Mouse (Mus musculus): Measurements from ENCODE around the gene Zscan10. TPM values are rescaled to one million over a fixed set of nuclear protein-coding genes. Genes with fewer than 3 reads are reported as not detected.
A peak's percentile ranks its signal among the peaks of the same experiment; 100 is the strongest.

The Zscan10 gene
- polyA plus RNA-seq (2012; rRNA removed) (0.63 and 1.00 TPM in 2 replicates), polyA plus RNA-seq (2014; fragmentation: Nextera tagmentation; extraction: Ambion mirVana) (0.33 TPM in 1 of 2 replicates, not detected in the other)

- Histone ChIP-seq H3K4me1 (ENCODE audit: control insufficient read depth, insufficient read depth, low read length) (peaks cover 3% of the 10 kb centered on the region; the same call in 1 of the 2 replicates), H3K4me2 (replicated peaks; ENCODE audit: low read depth, low read length, severe bottlenecking) (peak within 1 kb of the TSS; percentile 70; the same call in 1 of the 2 replicates), H3K9me3 (ENCODE audit: control insufficient read depth, low read length) (no peaks in the 10 kb centered on the region), H3K27ac (replicated peaks; ENCODE audit: low read depth, low read length) (peak within 1 kb of the TSS; percentile 11; the same call in 1 of the 2 replicates), H3K27me3 (ENCODE audit: control insufficient read depth, insufficient read depth, low read length) (no peaks in the 10 kb centered on the region), H3K36me3 (ENCODE audit: control insufficient read depth, insufficient read depth, low read length) (no peaks in the 10 kb centered on the region), H3K4me3 (replicated peaks; ENCODE audit: low read length) (peak within 1 kb of the TSS; percentile 39; the same call in 1 of the 2 replicates), H3K9ac (ENCODE audit: low read depth, low read length, severe bottlenecking) (no peak within 1 kb of the TSS)
- no peak for TF ChIP-seq POLR2A (IDR thresholded peaks at IDR 0.05; ENCODE audit: borderline replicate concordance, extremely low read depth, insufficient read depth, insufficient read length)
- ATAC-seq (ENCODE audit: low FRiP score, low read depth), result no peak
- no peak for DNase-seq (ENCODE audit: low spot score)
- WGBS, result 46% methylated on average over 15 of the region's 15 CpGs
Measured at GRCm38 (mm10) chr17:23600641-23601622, at the start of gene Zscan10. Zscan10 (plus strand) TSS chr17:23600856.

DNA sequence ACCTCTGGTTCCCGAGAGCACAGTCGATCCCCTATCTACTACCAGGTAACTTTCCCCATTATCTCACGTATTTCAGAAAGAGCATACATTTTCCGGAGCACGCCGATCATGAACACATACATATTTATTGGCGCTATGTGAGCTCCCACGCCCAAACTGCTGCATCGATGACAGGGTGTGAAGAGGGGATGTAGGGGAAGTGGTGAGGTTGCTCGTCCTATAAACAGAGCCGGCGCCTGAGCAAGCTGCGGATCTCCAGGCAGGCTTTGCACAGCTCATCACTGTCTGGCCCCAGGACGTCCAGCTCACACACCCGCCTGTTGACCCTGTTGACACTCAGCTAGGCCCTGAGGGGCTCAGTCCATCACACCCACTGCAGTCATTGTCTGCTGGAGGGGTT, 49.8 kb upstream of the Zscan10 start:
- Histone ChIP-seq H3K4me3 (replicated peaks; ENCODE audit: low read length) (peak overlapping the region; percentile 63), H3K27ac (replicated peaks; ENCODE audit: low read depth, low read length) (peak overlapping the region; percentile 34), H3K4me1 (ENCODE audit: control insufficient read depth, insufficient read depth, low read length) (0 out of 2 replicates have a peak, but pooled peaks cover 11% of the 10 kb centered on the region), H3K27me3 (ENCODE audit: control insufficient read depth, insufficient read depth, low read length) (no peaks in the 10 kb centered on the region), H3K9me3 (ENCODE audit: control insufficient read depth, low read length) (no peaks in the 10 kb centered on the region), H3K4me2 (replicated peaks; ENCODE audit: low read depth, low read length, severe bottlenecking) (peak overlapping the region; percentile 76), H3K9ac (ENCODE audit: low read depth, low read length, severe bottlenecking) (peak overlapping the region; percentile 64), H3K36me3 (ENCODE audit: control insufficient read depth, insufficient read depth, low read length) (peaks cover 7% of the 10 kb centered on the region; the same call in 1 of the 2 replicates)
- WGBS, result 2% methylated on average over 15 of the region's 15 CpGs
- no peak for TF ChIP-seq POLR2A (IDR thresholded peaks at IDR 0.05; ENCODE audit: borderline replicate concordance, extremely low read depth, insufficient read depth, insufficient read length)
- no peak for ATAC-seq (ENCODE audit: low FRiP score, low read depth)
- no peak for DNase-seq (ENCODE audit: low spot score)

DNA sequence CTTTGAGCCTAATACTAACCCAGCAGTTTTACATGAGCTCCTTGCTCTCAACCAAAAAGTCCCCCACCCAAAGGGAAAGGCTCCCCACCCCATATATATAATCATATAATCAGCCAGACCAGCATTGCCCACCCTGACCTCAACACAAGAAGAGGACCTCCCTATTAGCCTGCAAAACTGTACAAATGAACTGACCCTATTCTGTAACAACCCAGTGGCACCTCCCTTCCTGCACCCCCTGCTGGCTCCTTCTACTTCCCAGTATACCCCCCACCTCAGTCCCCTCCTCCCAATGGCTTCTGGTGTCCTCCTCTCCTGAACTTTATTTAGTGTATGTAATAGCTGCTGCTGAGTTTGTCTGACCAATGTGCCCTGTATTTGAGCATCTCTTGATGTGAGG, 49.2 kb upstream of the Zscan10 start:
- Histone ChIP-seq H3K4me2 (replicated peaks; ENCODE audit: low read depth, low read length, severe bottlenecking) (peak overlapping the region; percentile 76), H3K4me1 (ENCODE audit: control insufficient read depth, insufficient read depth, low read length) (0 out of 2 replicates have a peak, but pooled peaks cover 11% of the 10 kb centered on the region), H3K9me3 (ENCODE audit: control insufficient read depth, low read length) (no peaks in the 10 kb centered on the region), H3K27ac (replicated peaks; ENCODE audit: low read depth, low read length) (no peak overlapping the region; the same call in 1 of the 2 replicates), H3K36me3 (ENCODE audit: control insufficient read depth, insufficient read depth, low read length) (peaks cover 13% of the 10 kb centered on the region), H3K9ac (ENCODE audit: low read depth, low read length, severe bottlenecking) (peak overlapping the region; percentile 64; the same call in 1 of the 2 replicates), H3K27me3 (ENCODE audit: control insufficient read depth, insufficient read depth, low read length) (no peaks in the 10 kb centered on the region), H3K4me3 (replicated peaks; ENCODE audit: low read length) (peak overlapping the region; percentile 63)
- TF ChIP-seq POLR2A (IDR thresholded peaks at IDR 0.05; ENCODE audit: borderline replicate concordance, extremely low read depth, insufficient read depth, insufficient read length), result no peak
- ATAC-seq (ENCODE audit: low FRiP score, low read depth) (no peak), DNase-seq (ENCODE audit: low spot score) (no peak)

GRCm38 (mm10) chr17:23551963-23552362, 48.7 kb upstream of the Zscan10 start:
- Histone ChIP-seq H3K4me3 (replicated peaks; ENCODE audit: low read length) (no peak overlapping the region), H3K4me1 (ENCODE audit: control insufficient read depth, insufficient read depth, low read length) (0 out of 2 replicates have a peak, but pooled peaks cover 11% of the 10 kb centered on the region), H3K4me2 (replicated peaks; ENCODE audit: low read depth, low read length, severe bottlenecking) (no peak overlapping the region), H3K36me3 (ENCODE audit: control insufficient read depth, insufficient read depth, low read length) (peaks cover 18% of the 10 kb centered on the region), H3K9me3 (ENCODE audit: control insufficient read depth, low read length) (no peaks in the 10 kb centered on the region), H3K27me3 (ENCODE audit: control insufficient read depth, insufficient read depth, low read length) (no peaks in the 10 kb centered on the region), H3K9ac (ENCODE audit: low read depth, low read length, severe bottlenecking) (no peak overlapping the region), H3K27ac (replicated peaks; ENCODE audit: low read depth, low read length) (no peak overlapping the region)
- TF ChIP-seq POLR2A (IDR thresholded peaks at IDR 0.05; ENCODE audit: borderline replicate concordance, extremely low read depth, insufficient read depth, insufficient read length), result no peak
- WGBS, result 68% methylated on average over 5 of the region's 5 CpGs
- ATAC-seq (ENCODE audit: low FRiP score, low read depth), result no peak
- DNase-seq (ENCODE audit: low spot score), result no peak

GRCm38 (mm10) chr17:23552896-23553633, 47.6 kb upstream of the Zscan10 start:
- H3K4me3 ChIP-seq (replicated peaks; ENCODE audit: low read length), result no peak overlapping the region
- no peak for TF ChIP-seq POLR2A (IDR thresholded peaks at IDR 0.05; ENCODE audit: borderline replicate concordance, extremely low read depth, insufficient read depth, insufficient read length)
- H3K4me2 ChIP-seq (replicated peaks; ENCODE audit: low read depth, low read length, severe bottlenecking), result no peak overlapping the region
- 0 out of 2 replicates have a peak, but pooled peaks cover 11% of the 10 kb centered on the region for H3K4me1 ChIP-seq (ENCODE audit: control insufficient read depth, insufficient read depth, low read length)
- H3K9me3 ChIP-seq (ENCODE audit: control insufficient read depth, low read length), result no peaks in the 10 kb centered on the region
- no peak overlapping the region for H3K9ac ChIP-seq (ENCODE audit: low read depth, low read length, severe bottlenecking)
- peaks cover 29% of the 10 kb centered on the region for H3K36me3 ChIP-seq (ENCODE audit: control insufficient read depth, insufficient read depth, low read length)
- ATAC-seq (ENCODE audit: low FRiP score, low read depth) (no peak), DNase-seq (ENCODE audit: low spot score) (no peak)
- H3K27me3 ChIP-seq (ENCODE audit: control insufficient read depth, insufficient read depth, low read length), result no peaks in the 10 kb centered on the region
- no peak overlapping the region for H3K27ac ChIP-seq (replicated peaks; ENCODE audit: low read depth, low read length)
- WGBS, result 86% methylated on average over 8 of the region's 8 CpGs

Data from limb, embryonic 14.5 days (tissue).